17 mouse cellular contexts compared by ENCODE assay signal in the genomic region with DNA sequence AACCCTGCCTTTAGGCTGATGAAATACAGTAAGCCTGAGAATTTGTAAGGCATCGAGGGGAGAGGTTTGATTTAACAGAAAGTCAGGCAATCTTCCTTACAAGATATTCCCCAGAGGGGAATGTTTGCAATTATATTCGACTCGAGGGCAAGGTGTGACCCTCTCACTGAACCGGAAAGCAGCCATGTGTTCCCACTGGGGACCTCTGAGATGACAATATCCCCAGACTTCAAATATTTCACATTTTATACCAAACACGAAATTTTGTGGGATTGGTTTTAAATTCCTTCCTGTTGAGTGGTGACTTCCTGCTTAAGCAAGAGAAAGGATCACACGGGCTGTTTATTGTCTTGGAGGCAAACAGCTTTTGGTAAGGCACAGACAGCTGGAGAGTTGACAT. TPM values are rescaled to one million over a fixed set of nuclear protein-coding genes. Genes with fewer than 3 reads are reported as not detected.
A peak's percentile ranks its signal among the peaks of the same experiment; 100 is the strongest.
DNase-seq lines count a peak whose midpoint lies in the region; ATAC-seq lines count a peak whose summit lies in the region.
"Had no signal": no experiment of that assay in that cellular context is flagged by ENCODE, and none has a peak within 500 bp of the region (broad histone marks: within the 10 kb centered on the region; RNA-seq: fewer than 3 reads in every experiment).

No protein-coding gene starts in this region.

- 0 out of 2 replicates have a peak overlapping the region, but pooled peaks have one; percentile 39 for H3K27ac ChIP-seq in kidney, embryonic 16.5 days (ENCODE audit: low read length)
- H3K27ac ChIP-seq in embryonic facial prominence, embryonic 12.5 days = peak overlapping the region; percentile 62
- H3K27ac ChIP-seq in limb, embryonic 13.5 days = peak overlapping the region; percentile 61; the same call in 1 of the 2 replicates
- no peak overlapping the region for H3K27ac ChIP-seq in forebrain, embryonic 15.5 days (replicated peaks)
- H3K27ac ChIP-seq: left cerebral cortex, adult 2 months; lung, embryonic 15.5 days had no signal

- no peak overlapping the region; the same call in 1 of the 2 replicates for H3K9ac ChIP-seq in kidney, embryonic 16.5 days (replicated peaks; ENCODE audit: low read length)
- no peak overlapping the region for H3K9ac ChIP-seq in embryonic facial prominence, embryonic 12.5 days
- H3K9ac ChIP-seq in limb, embryonic 13.5 days = no peak overlapping the region
- H3K9ac ChIP-seq in forebrain, embryonic 15.5 days (replicated peaks) = no peak overlapping the region
- H3K9ac ChIP-seq: lung, embryonic 15.5 days had no signal

- peaks cover 44% of the 10 kb centered on the region for H3K4me1 ChIP-seq in kidney, embryonic 16.5 days (ENCODE audit: insufficient read depth, low read length)
- H3K4me1 ChIP-seq in embryonic facial prominence, embryonic 12.5 days = peaks cover 28% of the 10 kb centered on the region
- H3K4me1 ChIP-seq in limb, embryonic 13.5 days = peaks cover 68% of the 10 kb centered on the region
- H3K4me1 ChIP-seq in forebrain, embryonic 15.5 days = peaks cover 14% of the 10 kb centered on the region

- H3K9me3 ChIP-seq in kidney, embryonic 16.5 days (ENCODE audit: low read length) = no peaks in the 10 kb centered on the region
- no peaks in the 10 kb centered on the region for H3K9me3 ChIP-seq in embryonic facial prominence, embryonic 12.5 days
- no peaks in the 10 kb centered on the region for H3K9me3 ChIP-seq in limb, embryonic 13.5 days
- H3K9me3 ChIP-seq in forebrain, embryonic 15.5 days = no peaks in the 10 kb centered on the region
- H3K9me3 ChIP-seq: lung, embryonic 15.5 days had no signal

- 8% methylated on average over 6 of the region's 6 CpGs for WGBS in kidney, embryonic 16.5 days
- 7% methylated on average over 6 of the region's 6 CpGs for WGBS in embryonic facial prominence, embryonic 12.5 days
- under 1% methylated on average over 6 of the region's 6 CpGs for WGBS in limb, embryonic 13.5 days
- 45% methylated on average over 6 of the region's 6 CpGs for WGBS in forebrain, embryonic 15.5 days

- 0 out of 2 replicates have a peak, but pooled peaks cover 4% of the 10 kb centered on the region for H3K27me3 ChIP-seq in kidney, embryonic 16.5 days (ENCODE audit: insufficient read depth, low read length)
- H3K27me3 ChIP-seq in embryonic facial prominence, embryonic 12.5 days = peaks cover 6% of the 10 kb centered on the region
- H3K27me3 ChIP-seq in limb, embryonic 13.5 days = no peaks in the 10 kb centered on the region
- H3K27me3 ChIP-seq in forebrain, embryonic 15.5 days = 0 out of 2 replicates have a peak, but pooled peaks cover 5% of the 10 kb centered on the region
- H3K27me3 ChIP-seq: lung, embryonic 15.5 days had no signal

- no peak for ATAC-seq in kidney, embryonic 16.5 days (ENCODE audit: low FRiP score, low TSS enrichment)
- no peak for ATAC-seq in embryonic facial prominence, embryonic 12.5 days (ENCODE audit: insufficient number of reproducible peaks, insufficient read depth, low FRiP score, low TSS enrichment)
- ATAC-seq in limb, embryonic 13.5 days (ENCODE audit: low FRiP score, low read depth) = no peak
- no peak for ATAC-seq in forebrain, embryonic 15.5 days (replicated peaks)
- ATAC-seq: intestine, postnatal 0 days had no signal

- H3K4me3 ChIP-seq in kidney, embryonic 16.5 days (ENCODE audit: low read length) = no peak overlapping the region
- no peak overlapping the region for H3K4me3 ChIP-seq in embryonic facial prominence, embryonic 12.5 days
- H3K4me3 ChIP-seq in limb, embryonic 13.5 days = no peak overlapping the region
- no peak overlapping the region for H3K4me3 ChIP-seq in forebrain, embryonic 15.5 days
- H3K4me3 ChIP-seq: erythroblast, embryonic 14.5 days; left cerebral cortex, adult 2 months; lung, embryonic 15.5 days had no signal

- H3K4me2 ChIP-seq in kidney, embryonic 16.5 days (replicated peaks; ENCODE audit: low read depth, low read length) = no peak overlapping the region
- H3K4me2 ChIP-seq in embryonic facial prominence, embryonic 12.5 days (replicated peaks) = no peak overlapping the region; the same call in 1 of the 2 replicates
- peak overlapping the region; percentile 38 for H3K4me2 ChIP-seq in limb, embryonic 13.5 days (replicated peaks)
- H3K4me2 ChIP-seq in forebrain, embryonic 15.5 days (replicated peaks) = no peak overlapping the region
- H3K4me2 ChIP-seq: lung, embryonic 15.5 days had no signal

- DNase-seq in gastrocnemius, adult 18-20 months (ENCODE audit: low spot score) = peak; percentile 58
- DNase-seq in gastrocnemius, adult 8-10 months (ENCODE audit: low spot score in 2 of 2) = no peak
- no peak for DNase-seq in kidney, postnatal 14 days
- DNase-seq in urinary bladder, adult 2 months (ENCODE audit: low spot score) = no peak
- DNase-seq: adrenal gland, postnatal 25 days; B cell, adult 2 months; cerebellum, adult 2 months; gastrocnemius, postnatal 25 days had no signal

- no peaks in the 10 kb centered on the region for H3K36me3 ChIP-seq in kidney, embryonic 16.5 days (ENCODE audit: insufficient read depth, low read length)
- H3K36me3 ChIP-seq in embryonic facial prominence, embryonic 12.5 days = no peaks in the 10 kb centered on the region
- no peaks in the 10 kb centered on the region for H3K36me3 ChIP-seq in limb, embryonic 13.5 days
- no peaks in the 10 kb centered on the region for H3K36me3 ChIP-seq in forebrain, embryonic 15.5 days
- H3K36me3 ChIP-seq: lung, embryonic 15.5 days had no signal

RNA-seq across cellular contexts. Expression of a gene that starts 2.7 kb away (rescaled TPM):
- 1 to 10 TPM; 4.2 to 4.6 TPM for total RNA-seq in gastrocnemius, adult 18-20 months (2021)
- total RNA-seq in gastrocnemius, adult 8-10 months (2022) = 1 to 10 TPM; 3.6 to 4.9 (median 4.0) TPM
- not detected in 2 replicates for polyA plus RNA-seq in kidney, embryonic 16.5 days (2015; fragmentation: Nextera tagmentation; extraction: Ambion mirVana)
- polyA plus RNA-seq in embryonic facial prominence, embryonic 12.5 days (2016; fragmentation: Nextera tagmentation; extraction: Ambion mirVana) = not detected in 2 replicates
- polyA plus RNA-seq in limb, embryonic 13.5 days (2015; fragmentation: Nextera tagmentation; extraction: Ambion mirVana) = not detected in 2 replicates
- not detected in 2 replicates for polyA plus RNA-seq in forebrain, embryonic 15.5 days (2015; fragmentation: Nextera tagmentation; extraction: Ambion mirVana)
- 2.2 and 2.6 TPM in 2 replicates for polyA plus RNA-seq in urinary bladder, adult 2 months (2012; rRNA removed)
- total RNA-seq: adrenal gland, postnatal 25 days had no signal
- polyA plus RNA-seq: erythroblast, embryonic 14.5 days; intestine, postnatal 0 days; lung, embryonic 15.5 days; stomach, embryonic 16.5 days had no signal

RNA-seq across cellular contexts. Expression of a gene that starts 6.9 kb away (rescaled TPM):
- total RNA-seq in gastrocnemius, adult 18-20 months (2021) = under 1 TPM; 0.14 to 0.23 TPM
- under 1 TPM in 1 of 4 experiments, not detected in 3; 0.19 TPM for total RNA-seq in gastrocnemius, adult 8-10 months (2022)
- polyA plus RNA-seq in kidney, embryonic 16.5 days (2015; fragmentation: Nextera tagmentation; extraction: Ambion mirVana) = 1.1 and 1.5 TPM in 2 replicates
- polyA plus RNA-seq in embryonic facial prominence, embryonic 12.5 days (2016; fragmentation: Nextera tagmentation; extraction: Ambion mirVana) = 1.4 and 2.3 TPM in 2 replicates
- polyA plus RNA-seq in limb, embryonic 13.5 days (2015; fragmentation: Nextera tagmentation; extraction: Ambion mirVana) = 2.0 TPM in 2 replicates
- 0.10 TPM in 1 of 2 replicates, not detected in the other for polyA plus RNA-seq in forebrain, embryonic 15.5 days (2015; fragmentation: Nextera tagmentation; extraction: Ambion mirVana)
- 1.3 and 1.4 TPM in 2 replicates for polyA plus RNA-seq in urinary bladder, adult 2 months (2012; rRNA removed)
- total RNA-seq: adrenal gland, postnatal 25 days had no signal
- polyA plus RNA-seq: erythroblast, embryonic 14.5 days had no signal
